Mouse (Mus musculus) heart, embryonic 10.5 days (tissue): ENCODE results near the gene Dmrtb1. TPM values are rescaled to one million over a fixed set of nuclear protein-coding genes. Genes with fewer than 3 reads are reported as not detected.

Source experiments
- DNase-seq: peaks from one replicate; pipeline ENCODE4 v3.0.0-alpha.2; 2017; ENCODE audit warnings: low spot score
- H3K27ac ChIP-seq: fragments of 300-500 bp; sonication (generic); 2 replicates; pipeline ENCODE4 v1.5.1; 2016; ENCODE audit warnings: mild to moderate bottlenecking
- H3K27me3 ChIP-seq: fragments of 300-500 bp; sonication (generic); 2 replicates; pipeline ENCODE4 v1.6.1; 2016; ENCODE audit warnings: mild to moderate bottlenecking; ENCODE audit not compliant: poor library complexity, insufficient read depth, severe bottlenecking
- H3K36me3 ChIP-seq: fragments of 300-500 bp; sonication (generic); 2 replicates; pipeline ENCODE4 v1.6.1; 2016; ENCODE audit warnings: mild to moderate bottlenecking, moderate library complexity
- H3K4me1 ChIP-seq: fragments of 300-500 bp; sonication (generic); 2 replicates; pipeline ENCODE4 v1.6.1; 2016; ENCODE audit warnings: mild to moderate bottlenecking
- H3K4me3 ChIP-seq: fragments of 300-500 bp; sonication (generic); 2 replicates; pipeline ENCODE4 v1.5.1; 2016; ENCODE audit warnings: mild to moderate bottlenecking, moderate library complexity
- H3K9me3 ChIP-seq: fragments of 300-500 bp; sonication (generic); 2 replicates; pipeline ENCODE4 v1.6.1; 2016; ENCODE audit warnings: mild to moderate bottlenecking, moderate library complexity
- WGBS: fragments of 180-500 bp; shearing (Covaris S2); methylation state at CpG from one replicate; pipeline ENCODE4 v1.1.7; 2016; 5-methylcytosine and 5-hydroxymethylcytosine counted together
- polyA plus RNA-seq: library from polyadenylated mRNA; unstranded; fragments of >200 nt; fragmentation: Nextera tagmentation; extraction: Ambion mirVana; gene quantifications from 2 replicates; pipeline ENCODE4 v1.2.1, GENCODE M21; 2016

The Dmrtb1 gene
- 0.14 and 0.25 TPM in 2 replicates for polyA plus RNA-seq

DNA sequence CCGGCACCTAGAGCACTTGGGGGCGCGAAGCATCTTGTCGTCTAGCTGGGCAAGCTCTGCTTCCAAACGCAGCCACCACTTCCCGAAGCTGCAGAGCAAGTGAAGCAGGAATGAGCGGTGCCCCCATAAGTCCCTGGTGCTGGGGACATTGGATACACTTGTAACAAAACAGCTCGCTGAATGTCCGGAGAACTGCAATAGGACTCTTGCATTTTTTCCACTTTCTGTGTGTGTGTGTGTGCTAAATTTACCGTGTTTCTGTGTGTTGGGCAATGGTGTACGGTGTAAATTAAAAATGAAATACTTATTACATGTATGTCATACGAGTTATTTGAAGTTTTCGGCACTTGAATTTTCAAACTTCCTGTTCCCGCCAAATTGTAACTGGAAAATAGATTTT lies at the start of gene Dmrtb1:
Dmrtb1 (minus strand) TSS at position 101 of the 400 bp plus-strand sequence.
- 83% methylated on average over 14 of the region's 14 CpGs for WGBS
- Histone ChIP-seq H3K36me3 (no peaks in the 10 kb centered on the region), H3K27me3 (peaks cover 34% of the 10 kb centered on the region), H3K27ac (no peak within 1 kb of the TSS), H3K4me3 (no peak within 1 kb of the TSS), H3K4me1 (peaks cover 50% of the 10 kb centered on the region), H3K9me3 (no peaks in the 10 kb centered on the region)
- DNase-seq: no peak

DNA sequence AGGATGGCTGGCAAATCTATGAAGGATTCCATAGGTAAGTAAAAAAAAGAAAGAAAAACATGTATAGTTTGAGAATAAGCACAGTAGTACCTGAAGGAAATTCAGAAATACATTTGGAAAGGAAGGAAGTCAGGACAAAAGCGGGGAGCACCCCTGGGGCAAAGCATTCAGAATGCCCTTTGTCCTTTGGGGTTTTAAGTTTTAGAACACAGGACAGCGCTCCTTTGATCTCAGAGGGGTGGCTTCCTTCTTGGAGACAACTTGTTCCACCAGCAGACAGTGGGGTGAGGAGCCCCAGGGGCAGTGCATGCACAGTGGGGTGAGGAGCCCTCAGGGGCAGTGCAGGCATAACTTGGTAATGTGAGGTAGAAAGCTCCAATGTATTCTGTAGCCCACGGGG lies 49.6 kb upstream of the Dmrtb1 start:
- 20% methylated on average over 3 of the region's 3 CpGs for WGBS

DNA sequence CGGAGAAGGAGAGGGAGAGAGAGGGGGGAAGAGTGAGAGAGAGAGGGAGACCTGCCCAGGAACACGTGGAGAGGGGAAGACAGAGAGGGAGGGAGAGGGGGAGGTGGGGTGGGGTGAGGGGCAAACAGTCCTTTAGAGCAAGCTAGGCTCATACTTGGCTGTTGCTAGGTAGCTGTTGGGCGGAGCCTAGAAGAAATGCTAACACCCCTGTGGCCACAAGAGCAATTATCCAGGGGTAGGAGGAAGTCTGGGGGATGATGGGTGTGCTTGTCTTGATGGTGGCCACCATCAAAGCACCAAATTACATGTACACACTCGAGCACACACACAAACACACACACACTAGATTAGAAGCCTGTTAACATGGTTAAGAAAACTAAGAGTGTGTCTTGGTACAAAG lies 48.6 kb upstream of the Dmrtb1 start:
- H3K27ac ChIP-seq: no peak overlapping the region

More for the DNA sequence above, 49.6 kb upstream of the Dmrtb1 start:
- peaks cover 58% of the 10 kb centered on the region for H3K27me3 ChIP-seq
- no peak overlapping the region for H3K27ac ChIP-seq
- no peak overlapping the region for H3K4me3 ChIP-seq
- no peaks in the 10 kb centered on the region for H3K36me3 ChIP-seq
- peaks cover 29% of the 10 kb centered on the region for H3K4me1 ChIP-seq
- H3K9me3 ChIP-seq: no peaks in the 10 kb centered on the region
- DNase-seq: no peak

DNA sequence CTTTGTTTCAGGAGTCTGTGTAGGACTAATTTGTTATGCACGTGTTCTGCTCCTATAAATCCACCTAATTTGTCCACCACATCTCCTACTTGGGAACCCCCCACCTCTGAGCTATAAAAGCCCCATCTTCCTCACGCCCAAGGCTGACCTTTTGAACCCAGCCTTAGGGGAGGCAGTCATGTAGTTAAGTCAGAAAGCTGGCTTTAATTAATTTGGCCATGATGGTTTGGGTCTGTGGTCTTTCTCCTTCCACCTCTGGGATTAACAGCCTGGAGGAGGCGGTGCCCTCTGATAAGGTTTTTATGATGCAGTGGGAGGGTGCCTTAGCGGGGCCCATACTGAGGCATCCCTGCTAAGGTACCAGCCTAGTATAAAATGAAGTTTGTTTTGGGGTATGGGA lies 48.2 kb upstream of the Dmrtb1 start:
- peaks cover 52% of the 10 kb centered on the region for H3K27me3 ChIP-seq
- H3K9me3 ChIP-seq: no peaks in the 10 kb centered on the region
- DNase-seq: no peak
- no peak overlapping the region for H3K27ac ChIP-seq
- WGBS: 14% methylated on average over 4 of the region's 4 CpGs
- H3K4me3 ChIP-seq: no peak overlapping the region
- H3K4me1 ChIP-seq: peaks cover 29% of the 10 kb centered on the region
- H3K36me3 ChIP-seq: no peaks in the 10 kb centered on the region

More for the DNA sequence above, 48.6 kb upstream of the Dmrtb1 start:
- Histone ChIP-seq H3K4me3 (no peak overlapping the region), H3K36me3 (no peaks in the 10 kb centered on the region), H3K27me3 (peaks cover 56% of the 10 kb centered on the region), H3K4me1 (peaks cover 29% of the 10 kb centered on the region), H3K9me3 (no peaks in the 10 kb centered on the region)
- no peak for DNase-seq
- WGBS: 12% methylated on average over 4 of the region's 4 CpGs

DNA sequence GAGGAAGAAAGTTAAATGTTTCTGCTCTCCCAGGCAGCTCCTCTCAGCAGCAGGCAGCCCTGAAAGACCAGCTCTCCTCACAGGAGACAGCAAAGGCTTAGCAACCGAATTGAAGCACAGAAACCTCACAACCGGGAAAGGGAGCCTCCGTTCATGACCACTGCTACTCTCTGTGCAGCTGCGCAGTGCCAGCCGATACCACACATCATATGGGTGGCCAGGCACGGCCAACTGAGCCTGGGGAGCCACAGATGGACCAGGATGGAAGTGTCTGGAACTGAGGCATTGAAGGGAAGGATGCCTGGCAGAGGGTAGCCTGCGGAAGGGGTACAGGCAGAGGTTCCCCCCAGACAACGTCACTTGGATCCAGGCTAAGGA lies 47.0 kb upstream of the Dmrtb1 start:
- no peaks in the 10 kb centered on the region for H3K36me3 ChIP-seq
- no peak overlapping the region for H3K4me3 ChIP-seq
- peaks cover 45% of the 10 kb centered on the region for H3K27me3 ChIP-seq
- no peak for DNase-seq
- H3K9me3 ChIP-seq: no peaks in the 10 kb centered on the region
- WGBS: 59% methylated on average over 8 of the region's 8 CpGs
- peaks cover 29% of the 10 kb centered on the region for H3K4me1 ChIP-seq
- peak overlapping the region; percentile 42; the same call in 1 of the 2 replicates for H3K27ac ChIP-seq

DNA sequence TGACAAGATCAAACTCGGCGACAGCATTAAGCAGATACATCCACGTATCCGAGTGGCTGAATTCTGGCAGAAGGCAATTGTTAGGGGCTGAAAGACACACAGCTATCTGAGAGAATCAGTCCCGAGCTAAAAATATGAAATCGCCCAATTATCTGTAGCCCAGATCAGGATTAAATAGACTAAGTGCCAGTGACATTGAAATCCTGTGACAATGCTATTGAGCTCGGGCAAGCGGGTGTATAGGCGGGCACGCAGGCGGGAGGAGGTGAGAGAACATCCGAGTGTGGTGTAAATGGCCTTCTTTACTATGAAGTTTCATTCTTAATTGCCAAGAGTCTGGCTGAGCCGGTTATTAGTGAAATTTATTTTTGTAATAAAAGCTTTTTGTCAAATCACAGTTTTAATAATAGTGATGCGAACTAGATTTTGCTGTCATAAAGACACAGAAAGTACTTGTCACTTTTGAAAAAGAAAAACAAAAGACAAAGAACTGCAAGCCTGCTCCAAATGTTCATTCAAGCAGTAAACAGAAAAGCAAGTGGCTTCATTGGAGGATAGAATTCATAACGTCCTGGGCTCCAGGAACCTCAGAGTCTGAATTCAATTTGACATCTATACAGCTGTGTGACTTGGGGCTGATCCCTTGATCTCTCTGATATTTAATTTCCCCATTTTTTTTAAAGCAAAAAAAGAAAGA lies 46.5 kb upstream of the Dmrtb1 start:
- peaks cover 45% of the 10 kb centered on the region for H3K27me3 ChIP-seq
- no peak overlapping the region for H3K4me3 ChIP-seq
- no peak overlapping the region for H3K27ac ChIP-seq
- no peak for DNase-seq
- H3K36me3 ChIP-seq: no peaks in the 10 kb centered on the region
- H3K9me3 ChIP-seq: no peaks in the 10 kb centered on the region
- peaks cover 29% of the 10 kb centered on the region for H3K4me1 ChIP-seq
- WGBS: 82% methylated on average over 15 of the region's 15 CpGs

DNA sequence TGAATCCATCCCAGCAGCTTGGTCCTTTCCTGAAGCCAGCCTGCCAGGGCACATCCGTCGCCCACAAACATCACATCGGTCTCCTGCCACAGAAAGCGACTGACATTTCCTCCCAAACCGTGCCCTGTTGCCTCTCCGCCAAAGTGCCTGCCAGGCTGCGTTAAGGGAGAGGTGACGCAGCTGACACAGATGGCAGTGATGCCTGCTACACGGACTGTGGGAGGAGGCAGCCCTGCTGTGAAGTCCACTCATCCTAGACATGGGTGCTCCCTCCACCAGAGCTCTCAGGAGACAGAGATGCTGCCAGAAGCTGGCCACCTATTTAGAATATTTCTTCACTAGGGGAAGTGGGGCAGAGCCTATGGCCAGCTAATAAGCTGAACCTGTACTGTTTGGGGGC lies 41.4 kb upstream of the Dmrtb1 start:
- no peak overlapping the region for H3K4me3 ChIP-seq
- H3K27me3 ChIP-seq: peaks cover 27% of the 10 kb centered on the region
- no peaks in the 10 kb centered on the region for H3K9me3 ChIP-seq
- H3K4me1 ChIP-seq: no peaks in the 10 kb centered on the region
- 63% methylated on average over 9 of the region's 9 CpGs for WGBS
- no peak for DNase-seq
- no peaks in the 10 kb centered on the region for H3K36me3 ChIP-seq
- no peak overlapping the region for H3K27ac ChIP-seq

DNA sequence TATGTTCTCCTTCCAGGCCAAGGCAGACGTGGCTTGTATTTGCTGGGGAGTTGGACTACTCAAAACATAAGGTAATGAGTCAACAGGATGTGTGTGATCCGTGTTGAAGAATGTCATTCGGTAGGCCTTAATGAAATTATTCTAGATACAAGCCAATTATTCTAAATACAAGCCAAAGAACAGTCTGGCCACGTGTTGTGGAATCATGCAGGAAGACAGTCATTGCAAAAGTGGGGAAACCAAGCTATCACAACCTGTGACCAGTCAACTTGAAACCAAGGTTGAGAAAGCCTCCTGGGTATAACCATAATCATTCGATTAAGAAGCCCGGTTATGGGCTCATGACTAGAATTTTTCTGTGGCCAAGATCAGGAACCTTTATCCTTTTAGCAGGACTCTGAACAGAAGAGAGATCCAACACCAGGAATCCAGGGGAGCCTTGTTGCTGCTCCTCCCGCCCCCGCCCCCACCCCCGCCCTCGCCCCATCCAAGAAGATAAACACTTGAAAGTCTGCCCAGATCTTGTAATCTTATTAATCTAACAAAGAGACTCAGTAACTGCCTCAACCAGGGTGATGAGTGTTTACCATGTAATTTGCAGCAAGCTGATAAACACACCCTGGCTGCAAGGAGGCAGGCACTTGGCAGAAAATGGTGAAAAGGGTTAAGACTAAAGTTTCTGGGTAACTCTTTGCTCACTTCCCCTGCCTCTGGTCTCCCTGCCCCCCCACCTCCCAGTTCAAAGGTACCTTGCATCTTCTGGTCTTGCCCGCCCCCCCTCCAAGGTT lies 36.2 kb upstream of the Dmrtb1 start:
- no peak overlapping the region for H3K27ac ChIP-seq
- H3K4me1 ChIP-seq: peaks cover 9% of the 10 kb centered on the region; the same call in 1 of the 2 replicates
- no peak overlapping the region for H3K4me3 ChIP-seq
- 59% methylated on average over 11 of the region's 11 CpGs for WGBS
- H3K9me3 ChIP-seq: no peaks in the 10 kb centered on the region
- H3K27me3 ChIP-seq: peaks cover 25% of the 10 kb centered on the region
- H3K36me3 ChIP-seq: no peaks in the 10 kb centered on the region
- DNase-seq: no peak

DNA sequence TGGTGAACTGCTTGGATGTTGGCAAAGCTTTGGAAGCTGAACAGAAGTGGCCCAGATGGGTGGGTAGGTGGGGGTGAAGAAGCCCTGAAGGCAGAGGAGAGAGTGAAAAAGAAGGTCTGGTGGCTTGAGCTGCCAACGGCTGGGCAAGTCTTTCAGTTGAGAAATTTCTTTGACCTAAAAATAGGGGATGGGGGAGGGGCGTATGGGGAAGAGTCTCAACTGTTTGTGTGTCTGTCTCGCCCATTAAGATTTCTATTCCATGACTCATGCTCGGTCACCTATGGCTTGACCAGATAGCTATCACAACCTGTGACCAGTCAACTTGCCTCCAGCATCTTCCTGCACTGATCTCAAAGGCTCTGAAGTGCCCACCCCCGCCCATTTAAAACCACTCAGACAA lies 35.1 kb upstream of the Dmrtb1 start:
- H3K27ac ChIP-seq: no peak overlapping the region
- peaks cover 9% of the 10 kb centered on the region; the same call in 1 of the 2 replicates for H3K4me1 ChIP-seq
- DNase-seq: no peak
- H3K4me3 ChIP-seq: no peak overlapping the region
- no peaks in the 10 kb centered on the region for H3K9me3 ChIP-seq
- H3K36me3 ChIP-seq: no peaks in the 10 kb centered on the region
- peaks cover 24% of the 10 kb centered on the region for H3K27me3 ChIP-seq
- 53% methylated on average over 5 of the region's 5 CpGs for WGBS

DNA sequence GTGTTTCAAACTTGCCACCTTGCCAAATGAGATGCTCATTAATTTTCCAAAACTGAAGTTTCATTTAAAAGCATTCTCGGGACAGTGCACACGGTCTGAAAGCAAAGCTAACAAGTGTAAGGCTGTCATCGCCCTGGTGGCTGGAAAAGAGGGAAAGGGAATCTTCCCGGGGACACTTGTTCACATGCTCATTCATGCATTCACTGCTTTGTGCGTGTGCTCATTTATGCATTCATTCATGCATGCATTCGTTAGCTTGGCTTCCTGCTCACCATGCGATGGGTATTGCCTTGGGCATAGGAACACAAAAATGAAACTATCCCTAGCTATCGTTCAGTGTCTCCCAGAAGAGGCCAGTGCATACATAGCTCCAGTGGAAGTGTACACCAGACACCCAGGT lies 34.7 kb upstream of the Dmrtb1 start:
- peaks cover 9% of the 10 kb centered on the region; the same call in 1 of the 2 replicates for H3K4me1 ChIP-seq
- H3K27me3 ChIP-seq: peaks cover 21% of the 10 kb centered on the region
- H3K9me3 ChIP-seq: no peaks in the 10 kb centered on the region
- H3K4me3 ChIP-seq: no peak overlapping the region
- H3K27ac ChIP-seq: no peak overlapping the region
- 78% methylated on average over 8 of the region's 8 CpGs for WGBS
- DNase-seq: no peak
- H3K36me3 ChIP-seq: no peaks in the 10 kb centered on the region

DNA sequence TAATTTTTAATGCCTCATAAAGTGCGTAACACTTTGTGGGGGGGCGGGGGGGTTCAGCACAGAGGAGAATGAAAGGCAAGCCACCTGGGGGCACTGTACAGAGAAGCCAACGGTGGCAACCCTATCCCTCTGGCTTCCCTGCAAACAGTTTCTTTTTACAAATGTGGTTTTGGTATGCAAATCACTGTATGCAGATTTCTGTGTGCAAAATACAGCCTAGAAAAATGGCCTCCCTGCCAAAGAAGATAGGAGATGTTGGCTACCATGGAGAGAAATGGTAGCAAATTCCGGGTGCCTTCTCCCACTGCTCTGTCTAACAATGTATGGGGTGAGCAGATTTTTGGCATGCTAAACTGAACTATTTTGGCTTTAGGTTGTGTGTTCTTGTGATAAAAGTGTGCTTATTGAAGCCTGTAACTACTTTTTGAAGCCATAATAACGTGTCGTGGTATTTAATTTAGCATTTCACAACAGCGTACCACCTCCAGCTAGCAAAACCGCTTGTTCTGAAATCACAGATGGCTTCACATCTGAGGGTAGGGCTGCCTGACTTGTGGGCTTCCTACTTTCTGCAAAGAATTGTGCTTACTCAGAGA lies 33.8 kb upstream of the Dmrtb1 start:
- H3K9me3 ChIP-seq: no peaks in the 10 kb centered on the region
- no peak overlapping the region for H3K27ac ChIP-seq
- no peaks in the 10 kb centered on the region for H3K36me3 ChIP-seq
- peaks cover 14% of the 10 kb centered on the region for H3K27me3 ChIP-seq
- no peak for DNase-seq
- 75% methylated on average over 8 of the region's 8 CpGs for WGBS
- H3K4me3 ChIP-seq: no peak overlapping the region
- peaks cover 9% of the 10 kb centered on the region; the same call in 1 of the 2 replicates for H3K4me1 ChIP-seq

DNA sequence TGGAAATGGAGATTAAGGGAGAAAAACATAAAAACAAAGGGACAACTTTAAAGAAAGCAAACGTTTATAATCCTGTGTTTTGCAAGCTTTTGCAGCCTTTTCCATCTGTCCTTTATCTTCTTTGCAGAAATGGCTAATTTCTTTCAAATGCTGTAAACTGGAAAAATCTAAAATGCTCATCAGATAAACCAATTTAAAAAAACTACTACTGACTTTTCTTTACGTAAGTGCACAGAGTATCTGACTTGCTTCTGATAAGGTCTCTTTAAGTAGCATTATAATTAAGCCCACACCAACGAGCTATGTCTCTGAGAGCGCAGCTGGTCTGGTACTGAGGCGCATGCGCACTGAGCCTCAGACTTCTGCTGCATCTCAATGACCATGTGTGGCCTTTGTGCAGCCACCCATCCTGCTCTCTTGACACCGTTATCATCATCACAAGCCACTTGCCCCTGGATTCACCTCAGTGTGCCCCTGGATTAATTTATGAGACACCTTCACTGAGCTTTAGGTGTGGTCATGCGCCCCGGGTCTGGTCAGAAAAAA lies 32.8 kb upstream of the Dmrtb1 start:
- no peaks in the 10 kb centered on the region for H3K9me3 ChIP-seq
- H3K4me1 ChIP-seq: peaks cover 9% of the 10 kb centered on the region; the same call in 1 of the 2 replicates
- no peak overlapping the region for H3K4me3 ChIP-seq
- H3K36me3 ChIP-seq: no peaks in the 10 kb centered on the region
- H3K27me3 ChIP-seq: peaks cover 14% of the 10 kb centered on the region
- DNase-seq: no peak
- 74% methylated on average over 9 of the region's 9 CpGs for WGBS
- no peak overlapping the region for H3K27ac ChIP-seq

DNA sequence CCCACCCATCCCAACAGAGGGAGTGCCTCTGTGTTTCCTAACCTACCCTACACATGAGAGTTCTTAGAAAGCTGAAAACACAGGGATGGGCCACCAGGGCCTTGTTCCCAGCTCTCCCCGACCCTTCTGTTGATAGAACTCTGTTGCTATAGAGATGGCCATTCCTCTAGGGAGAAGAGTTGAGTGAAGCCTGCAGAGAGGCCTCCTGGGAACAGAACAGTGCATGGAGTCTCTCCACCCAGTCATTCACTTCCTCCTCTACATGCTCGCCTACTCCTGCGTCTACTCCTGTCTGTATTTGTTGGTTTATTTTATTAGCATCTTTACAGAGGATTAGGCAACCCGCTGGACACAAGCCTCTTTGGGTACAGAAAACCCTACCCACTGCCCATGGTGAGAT lies 22.9 kb upstream of the Dmrtb1 start:
- no peaks in the 10 kb centered on the region for H3K9me3 ChIP-seq
- H3K4me3 ChIP-seq: no peak overlapping the region
- H3K27me3 ChIP-seq: 0 out of 2 replicates have a peak, but pooled peaks cover 3% of the 10 kb centered on the region
- WGBS: 72% methylated on average over 4 of the region's 4 CpGs
- no peaks in the 10 kb centered on the region for H3K4me1 ChIP-seq
- H3K27ac ChIP-seq: no peak overlapping the region
- DNase-seq: no peak
- H3K36me3 ChIP-seq: no peaks in the 10 kb centered on the region
